In the genomic region with DNA sequence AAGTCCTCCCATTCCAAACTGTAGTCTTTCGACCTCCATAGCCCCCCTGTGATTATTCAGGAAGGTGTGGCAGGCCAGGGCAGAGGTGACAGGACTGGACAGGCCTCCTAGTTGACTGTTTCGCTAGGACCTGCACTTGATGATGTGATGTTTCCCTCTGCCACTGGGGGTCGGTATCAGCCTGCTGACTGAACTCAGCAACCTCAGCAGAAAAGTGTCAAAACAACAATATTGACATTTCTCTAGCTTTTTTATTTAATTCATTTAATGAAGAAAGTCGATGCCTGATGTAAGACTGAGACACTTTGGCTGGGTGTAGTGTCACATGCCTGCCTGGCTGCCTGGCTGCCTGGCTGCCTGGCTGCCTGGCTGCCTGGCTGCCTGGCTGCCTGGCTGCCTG, we compare ENCODE assay signal across 10 mouse cellular contexts. TPM values are rescaled to one million over a fixed set of nuclear protein-coding genes. Genes with fewer than 3 reads are reported as not detected.
A peak's percentile ranks its signal among the peaks of the same experiment; 100 is the strongest.
DNase-seq lines count a peak whose midpoint lies in the region; ATAC-seq and TF ChIP-seq lines count a peak whose summit lies in the region.
"Had no signal": no experiment of that assay in that cellular context is flagged by ENCODE, and none has a peak within 500 bp of the region (broad histone marks: within the 10 kb centered on the region; RNA-seq: fewer than 3 reads in every experiment).

No protein-coding gene starts in this region.

- no peaks in the 10 kb centered on the region for H3K27me3 ChIP-seq in testis, adult 2 months (ENCODE audit: control insufficient read depth, insufficient read depth, low read length)
- no peaks in the 10 kb centered on the region for H3K27me3 ChIP-seq in neural tube, embryonic 15.5 days (replicated peaks)
- H3K27me3 ChIP-seq: liver, embryonic 15.5 days had no signal

- peak; percentile 54 for DNase-seq in adrenal gland, postnatal 10 days
- DNase-seq in adrenal gland, adult 8-10 months: no peak
- no peak for DNase-seq in testis, postnatal 14 days (ENCODE audit: low spot score)
- peak; percentile 40 to 71 for DNase-seq in frontal cortex, postnatal 36 days (ENCODE audit: low spot score in 2 of 2)
- peak; percentile 49 to 54 for DNase-seq in layer of hippocampus, postnatal 36 days

- no peaks in the 10 kb centered on the region for H3K36me3 ChIP-seq in testis, adult 2 months (ENCODE audit: control insufficient read depth, insufficient read depth, low read length)
- H3K36me3 ChIP-seq in neural tube, embryonic 15.5 days: peaks cover 7% of the 10 kb centered on the region; the same call in 1 of the 2 replicates
- H3K36me3 ChIP-seq: liver, embryonic 15.5 days had no signal

- 0 out of 2 replicates have a peak, but pooled peaks have one; percentile 39 for TF ChIP-seq CTCF in testis, adult 2 months (IDR thresholded peaks at IDR 0.05; ENCODE audit: control insufficient read depth, insufficient read depth, insufficient replicate concordance, low read depth, low read length)

- ATAC-seq in neural tube, embryonic 15.5 days (ENCODE audit: low FRiP score): peak; percentile 69; the same call in 1 of the 2 replicates
- no peak for ATAC-seq in inflammation-experienced regulatory T-cells, adult 6 months

- no peak overlapping the region for H3K9ac ChIP-seq in neural tube, embryonic 15.5 days (replicated peaks)
- H3K9ac ChIP-seq: liver, embryonic 15.5 days had no signal

- H3K4me3 ChIP-seq in testis, adult 2 months (ENCODE audit: control insufficient read depth, low read depth, low read length): no peak overlapping the region
- no peak overlapping the region for H3K4me3 ChIP-seq in neural tube, embryonic 15.5 days (replicated peaks)
- H3K4me3 ChIP-seq: liver, embryonic 15.5 days had no signal

- TF ChIP-seq POLR2A in testis, adult 2 months (IDR thresholded peaks at IDR 0.05; ENCODE audit: control insufficient read depth, low read depth, low read length): no peak

- H3K9me3 ChIP-seq in neural tube, embryonic 15.5 days (replicated peaks): no peaks in the 10 kb centered on the region
- H3K9me3 ChIP-seq: liver, embryonic 15.5 days had no signal

- 22% methylated on average over 4 of the region's 4 CpGs for WGBS in neural tube, embryonic 15.5 days

- no peak overlapping the region for H3K27ac ChIP-seq in testis, adult 2 months (ENCODE audit: control insufficient read depth, insufficient read depth, low read depth, low read length)
- H3K27ac ChIP-seq in neural tube, embryonic 15.5 days (replicated peaks): no peak overlapping the region
- H3K27ac ChIP-seq: liver, embryonic 15.5 days had no signal

- no peak overlapping the region for H3K4me2 ChIP-seq in neural tube, embryonic 15.5 days
- H3K4me2 ChIP-seq: liver, embryonic 15.5 days had no signal

- no peaks in the 10 kb centered on the region for H3K4me1 ChIP-seq in testis, adult 2 months (ENCODE audit: control insufficient read depth, insufficient read depth, low read length)
- H3K4me1 ChIP-seq in neural tube, embryonic 15.5 days: no peaks in the 10 kb centered on the region
- H3K4me1 ChIP-seq: liver, embryonic 15.5 days had no signal

RNA-seq across cellular contexts. Expression of a gene that starts 22.2 kb away (rescaled TPM):
- 10 to 100 TPM in 1 of 2 experiments, 1 to 10 TPM in 1; 8.5 to 11.4 TPM for total RNA-seq in adrenal gland, postnatal 10 days (2021)
- 10 to 100 TPM in 3 of 4 experiments, 1 to 10 TPM in 1; 8.1 to 14.5 (median 13.9) TPM for total RNA-seq in adrenal gland, adult 8-10 months (2022)
- 25.7 and 28.7 TPM in 2 replicates for polyA plus RNA-seq in testis, adult 2 months (2012; rRNA removed)
- 10 to 100 TPM; 18.0 to 18.6 TPM for total RNA-seq in layer of hippocampus, postnatal 36 days (2021)
- 23.3 and 23.6 TPM in 2 replicates for polyA plus RNA-seq in neural tube, embryonic 15.5 days (2015; fragmentation: Nextera tagmentation; extraction: Ambion mirVana)
- 1 to 10 TPM in 1 of 3 experiments, under 1 TPM in 1, not detected in 1; 0.39 to 1.0 TPM for polyA plus RNA-seq in inflammation-experienced regulatory T-cells, adult 6 months (2017; shearing (Covaris generic))

RNA-seq across cellular contexts. Expression of a gene that starts 54.5 kb away (rescaled TPM):
- 1 to 10 TPM; 3.1 to 4.7 TPM for total RNA-seq in adrenal gland, postnatal 10 days (2021)
- 1 to 10 TPM; 3.2 to 5.3 (median 3.6) TPM for total RNA-seq in adrenal gland, adult 8-10 months (2022)
- 0.21 and 0.26 TPM in 2 replicates for polyA plus RNA-seq in testis, adult 2 months (2012; rRNA removed)
- total RNA-seq in layer of hippocampus, postnatal 36 days (2021): 1 to 10 TPM; 4.7 to 5.9 TPM
- polyA plus RNA-seq in neural tube, embryonic 15.5 days (2015; fragmentation: Nextera tagmentation; extraction: Ambion mirVana): 16.6 and 23.9 TPM in 2 replicates
- polyA plus RNA-seq in inflammation-experienced regulatory T-cells, adult 6 months (2017; shearing (Covaris generic)): not detected
- polyA plus RNA-seq: C2C12 had no signal

Comparison
In these comparisons a context has a peak if more than half of its experiments do, and no peak if none do; other contexts are left out.
1. DNase-seq: peak in adrenal gland, postnatal 10 days (single experiment), frontal cortex, postnatal 36 days (2 of 2) and layer of hippocampus, postnatal 36 days (2 of 2); none in adrenal gland, adult 8-10 months (single experiment) and testis, postnatal 14 days (single experiment).